Mouse (Mus musculus) WW6 (cell line): ENCODE data around the gene Igsf9b.

Experiments used
- DNase-seq: peaks from one replicate; pipeline ENCODE4 v3.0.0-alpha.2; 2013; ENCODE audit warnings: low read depth, low spot score

Igsf9b gene

DNA sequence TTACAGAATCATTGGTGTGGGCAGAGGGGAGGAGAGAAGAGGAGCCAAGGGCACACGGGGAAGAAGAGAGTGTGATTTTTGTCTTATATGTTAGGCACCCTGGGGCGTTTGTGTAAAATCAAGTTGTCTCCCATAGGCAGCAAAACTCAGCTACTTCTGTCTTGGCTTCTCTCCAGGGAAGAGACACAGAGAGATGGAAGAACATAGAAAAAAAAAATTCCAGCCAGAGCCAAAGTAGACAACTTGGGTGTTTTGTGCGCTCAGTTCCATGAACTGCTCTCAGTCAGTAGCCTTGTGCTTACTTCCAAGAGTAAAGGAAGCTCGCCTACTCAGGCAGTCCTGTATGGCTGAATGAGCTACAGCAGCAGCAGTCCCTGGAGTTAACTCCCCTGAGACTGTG lies 31.4 kb downstream of the Igsf9b start:
- DNase-seq = no peak

DNA sequence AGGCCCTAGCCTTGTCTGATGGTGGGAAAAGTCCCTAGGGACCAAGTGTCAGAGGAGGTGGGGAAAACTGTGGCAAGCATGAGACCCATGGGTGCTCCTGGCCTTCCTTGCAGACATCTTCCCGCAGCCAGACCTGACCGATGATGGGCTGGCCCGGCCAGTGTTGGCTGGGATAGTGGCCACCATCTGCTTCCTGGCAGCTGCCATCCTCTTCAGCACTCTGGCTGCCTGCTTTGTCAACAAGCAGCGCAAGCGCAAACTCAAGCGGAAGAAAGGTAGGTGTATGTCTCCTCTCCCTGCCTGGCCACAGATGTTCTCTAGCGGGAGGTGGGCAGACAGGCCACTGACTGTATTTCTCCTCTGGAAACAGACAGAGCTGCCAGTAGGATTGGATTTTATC lies 32.5 kb downstream of the Igsf9b start:
- no peak for DNase-seq

DNA sequence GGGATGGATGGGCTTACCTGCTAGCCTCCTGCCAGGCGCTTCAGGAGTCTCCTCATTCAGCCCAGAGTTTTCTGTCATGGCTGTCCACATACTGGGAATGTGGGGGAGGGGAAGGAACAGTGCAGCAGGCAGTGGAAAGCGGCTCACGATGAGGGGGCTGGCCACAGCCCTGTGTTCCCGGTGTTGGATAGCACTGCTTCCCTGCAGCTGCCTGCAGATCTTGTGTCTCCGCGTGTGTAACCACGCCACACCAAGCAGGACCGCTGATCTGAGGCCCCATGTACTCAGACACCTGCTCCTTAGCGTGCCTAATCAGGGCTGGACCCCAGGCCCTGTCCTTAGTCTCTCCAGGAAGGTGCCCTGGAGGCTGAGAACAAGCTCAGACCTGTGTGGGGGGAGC lies 35.9 kb downstream of the Igsf9b start:
- DNase-seq = no peak

DNA sequence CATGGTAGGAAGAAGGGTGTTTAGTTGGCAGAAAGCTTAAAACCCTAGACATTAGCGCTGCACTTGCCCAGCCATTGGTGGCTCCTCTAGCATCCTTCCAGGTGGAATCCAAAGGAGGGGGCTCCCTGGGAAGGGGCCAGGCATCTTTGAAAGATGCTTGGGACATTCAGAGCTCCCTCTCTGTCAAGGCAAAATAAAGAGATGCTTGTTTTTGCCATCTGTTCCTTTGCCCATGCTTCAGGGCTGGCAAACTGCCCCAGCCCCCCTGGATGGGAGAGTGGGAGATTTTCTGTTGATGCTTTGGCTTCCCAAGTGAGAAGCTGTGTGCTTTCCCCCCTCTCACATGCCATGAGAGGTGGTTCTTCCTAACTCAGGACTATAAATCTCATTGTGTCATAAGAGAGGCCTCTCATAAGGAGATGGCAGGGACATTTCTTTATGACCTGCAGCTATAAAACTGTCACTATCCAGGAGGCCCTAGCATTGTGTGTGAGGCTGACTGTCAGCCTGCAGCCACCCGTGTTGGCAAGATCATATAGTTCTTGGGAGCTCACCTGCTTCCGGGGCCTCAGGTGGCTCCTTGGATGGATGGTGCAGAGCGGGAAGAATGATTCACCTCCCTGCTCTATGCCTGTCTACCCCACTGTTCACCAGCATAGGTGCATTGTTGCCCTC lies 38.1 kb downstream of the Igsf9b start:
- DNase-seq = no peak

DNA sequence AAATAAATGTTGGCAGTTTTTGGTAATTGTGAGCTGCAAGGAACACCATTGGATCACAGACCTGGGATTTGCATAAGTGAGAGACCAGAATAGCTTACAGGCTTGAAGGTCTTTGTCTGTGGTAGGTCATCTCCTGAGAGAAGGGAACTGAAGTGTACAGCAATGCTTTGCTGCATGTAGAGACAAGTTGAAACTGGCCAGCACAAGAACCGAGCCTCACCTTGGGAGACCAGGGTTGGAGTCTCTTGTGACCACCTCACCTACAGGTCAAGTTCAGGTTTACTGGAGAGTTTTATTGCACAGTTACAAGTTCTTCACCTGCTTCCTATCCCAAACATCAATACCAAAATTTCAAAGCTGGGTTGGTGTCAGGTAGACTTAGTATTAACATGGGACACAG lies 40.2 kb downstream of the Igsf9b start:
- no peak for DNase-seq

DNA sequence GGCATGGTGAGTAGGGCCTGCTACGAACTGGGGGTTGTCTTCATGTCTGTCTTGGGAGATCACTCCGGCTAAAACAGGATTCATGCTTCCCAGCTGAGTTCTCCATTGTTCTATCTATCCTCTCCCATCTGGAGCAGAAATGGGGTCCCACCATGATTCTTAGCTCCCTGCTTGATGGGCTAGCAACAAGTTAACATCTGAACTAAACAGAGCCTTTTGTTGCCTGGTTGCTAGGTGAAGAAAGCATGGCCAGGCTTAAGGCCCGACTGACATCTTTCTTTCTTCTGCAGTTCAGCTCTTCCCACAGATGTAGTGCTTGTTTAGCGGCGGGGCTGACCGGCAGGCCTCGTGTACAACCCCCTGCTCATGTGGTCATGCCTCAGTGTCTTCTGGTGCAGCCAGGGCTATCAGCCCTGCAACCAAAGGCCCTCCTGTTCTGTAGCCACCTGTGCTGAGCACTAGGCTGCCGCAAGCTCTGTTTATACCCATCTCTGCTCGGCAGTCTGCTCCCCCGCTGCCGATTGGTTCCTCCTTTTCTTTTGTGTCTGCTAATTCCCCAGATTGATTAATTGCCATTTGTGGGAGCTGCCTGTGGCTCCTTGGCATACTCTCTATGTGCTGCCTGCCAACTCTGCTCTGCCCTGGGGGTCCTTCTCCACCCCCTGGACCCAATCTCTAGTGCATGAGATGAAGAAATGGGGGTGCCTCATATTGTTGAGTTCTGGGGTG lies 47.7 kb downstream of the Igsf9b start:
- no peak for DNase-seq

DNA sequence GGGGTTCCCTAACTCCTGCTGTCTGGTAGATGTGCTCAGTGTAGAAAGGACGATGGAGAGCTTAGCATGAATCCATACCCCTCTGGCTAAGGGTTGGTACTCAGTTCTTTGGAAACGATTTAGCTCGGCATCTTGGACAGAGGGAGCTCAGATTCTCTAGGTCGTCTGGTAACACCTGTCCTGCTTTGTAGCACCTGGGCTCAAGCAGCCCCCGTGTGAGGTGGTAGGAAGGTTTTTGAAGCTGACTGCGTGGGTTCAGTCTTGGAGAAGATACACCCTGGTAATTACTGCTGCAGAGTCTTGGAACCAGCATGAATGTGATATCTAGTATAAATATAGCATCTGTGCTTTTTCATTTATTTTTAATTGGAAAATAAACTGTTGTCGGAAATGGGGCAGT lies 54.1 kb downstream of the Igsf9b start:
- no peak for DNase-seq

DNA sequence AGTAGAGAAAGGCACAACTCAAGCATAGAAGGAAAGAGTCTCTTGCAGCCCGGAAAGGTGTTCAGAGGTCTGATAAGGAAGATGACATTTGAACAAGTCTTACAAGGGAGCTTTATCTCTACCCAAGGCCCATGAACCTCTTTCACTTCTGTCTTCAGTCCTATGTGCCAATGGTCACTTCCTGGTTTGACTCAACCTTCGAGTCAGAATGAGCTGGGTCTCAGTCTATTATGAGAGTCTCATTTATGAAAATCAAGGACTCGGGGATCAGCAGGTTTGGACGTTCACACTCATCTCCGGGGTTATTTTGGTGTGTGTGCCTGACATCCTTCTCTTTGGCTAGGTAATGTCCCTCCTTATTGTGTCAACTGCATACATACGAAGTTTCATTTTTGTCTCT lies 58.9 kb downstream of the Igsf9b start:
- DNase-seq = no peak

DNA sequence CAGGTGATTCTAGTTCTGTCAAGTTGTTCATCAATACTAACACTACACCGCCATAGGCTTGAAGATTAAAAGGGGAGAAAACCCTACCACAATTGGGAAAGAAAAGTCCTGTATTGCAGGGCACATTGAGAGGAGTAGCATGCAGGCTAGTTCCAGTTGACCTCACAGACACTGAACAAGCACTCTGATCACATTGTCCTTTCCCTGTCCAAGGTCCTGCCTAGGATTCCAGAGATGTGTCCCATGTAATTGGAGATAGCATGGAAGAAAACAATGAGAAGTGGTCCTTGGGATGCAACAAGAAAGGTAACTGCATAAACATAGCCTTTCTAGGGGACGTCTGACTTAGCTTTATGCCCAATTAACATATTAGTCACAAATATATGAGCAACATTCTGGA lies 68.2 kb downstream of the Igsf9b start:
- DNase-seq = no peak

DNA sequence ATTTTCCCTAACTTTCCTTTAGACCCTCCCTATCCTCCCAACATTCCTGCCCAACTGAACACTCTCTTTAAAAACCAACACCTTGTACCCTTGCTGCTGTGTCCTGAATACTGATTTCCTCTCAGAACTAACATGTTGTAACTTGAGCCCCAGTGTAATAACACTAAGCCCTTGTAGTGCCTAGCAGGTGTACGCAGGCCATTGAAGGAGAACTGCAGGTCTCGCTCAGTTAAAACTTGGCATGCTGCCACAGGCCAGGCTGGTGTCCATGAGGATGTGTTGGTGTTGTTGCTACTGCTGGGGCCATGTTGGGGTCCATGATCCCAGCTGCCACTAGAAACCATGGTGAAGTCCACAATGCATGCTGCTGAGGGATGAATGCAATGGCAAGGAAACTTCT lies 70.1 kb downstream of the Igsf9b start:
- no peak for DNase-seq

DNA sequence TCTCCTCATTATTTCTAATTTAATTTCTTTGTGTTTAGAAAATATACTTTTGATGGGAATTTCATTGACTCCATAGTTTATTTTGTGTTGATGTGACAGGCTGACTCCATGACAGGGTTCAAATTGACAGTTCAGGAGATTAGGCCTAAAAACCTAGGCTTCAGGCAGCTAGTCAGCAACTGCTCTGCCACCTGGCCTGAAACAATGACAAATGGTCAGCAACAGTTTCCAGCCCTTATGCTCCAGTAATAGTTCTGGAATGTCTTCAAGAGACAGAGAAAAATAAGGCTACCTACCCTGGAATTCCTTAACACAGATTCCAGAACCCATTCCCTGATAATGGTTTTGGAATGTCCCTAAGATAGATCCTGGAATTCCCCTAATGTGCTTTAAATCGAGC lies 76.7 kb downstream of the Igsf9b start:
- DNase-seq = no peak

DNA sequence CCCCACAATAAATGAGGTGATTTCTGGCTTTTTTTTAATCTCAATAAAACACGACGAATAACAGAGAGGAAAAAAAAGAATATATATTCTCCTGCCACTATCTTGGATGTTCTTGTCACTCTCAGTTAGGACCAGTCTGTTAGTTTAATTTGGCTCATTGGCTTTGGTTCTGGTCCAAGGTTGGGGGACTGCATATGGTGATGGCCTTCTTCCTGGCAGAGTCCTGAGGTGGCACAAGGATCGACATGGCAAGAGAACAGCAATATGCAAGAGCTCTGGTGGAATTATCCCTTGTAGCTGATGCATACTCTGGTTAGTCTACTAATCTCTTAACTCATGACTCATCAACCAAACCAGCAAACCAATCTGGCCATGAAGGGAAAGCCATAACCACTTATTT lies 87.9 kb downstream of the Igsf9b start:
- DNase-seq = no peak

DNA sequence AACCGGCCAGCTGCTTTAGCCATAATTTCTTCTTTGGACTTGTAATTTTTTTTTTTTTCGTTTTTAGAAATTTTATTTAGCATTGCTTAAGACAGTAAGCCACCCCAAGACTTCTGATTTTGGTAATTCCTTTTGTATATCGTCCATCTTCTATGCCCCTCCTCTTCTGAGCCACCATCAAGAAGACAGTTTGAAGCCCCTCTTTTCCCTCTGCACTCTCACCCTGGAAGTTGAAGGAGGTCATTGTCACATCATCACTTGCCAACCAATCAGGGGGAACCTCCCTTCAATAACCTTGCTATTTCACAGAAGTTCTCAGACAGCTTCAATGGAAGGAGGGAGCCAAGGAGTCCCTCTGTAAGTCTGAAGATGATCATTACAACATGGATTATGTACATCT lies 97.5 kb downstream of the Igsf9b start, which contains the start of gene Spata19:
Gene Spata19 (plus strand): TSS at position 301 of the 400 bp plus-strand sequence.
- DNase-seq = no peak

DNA sequence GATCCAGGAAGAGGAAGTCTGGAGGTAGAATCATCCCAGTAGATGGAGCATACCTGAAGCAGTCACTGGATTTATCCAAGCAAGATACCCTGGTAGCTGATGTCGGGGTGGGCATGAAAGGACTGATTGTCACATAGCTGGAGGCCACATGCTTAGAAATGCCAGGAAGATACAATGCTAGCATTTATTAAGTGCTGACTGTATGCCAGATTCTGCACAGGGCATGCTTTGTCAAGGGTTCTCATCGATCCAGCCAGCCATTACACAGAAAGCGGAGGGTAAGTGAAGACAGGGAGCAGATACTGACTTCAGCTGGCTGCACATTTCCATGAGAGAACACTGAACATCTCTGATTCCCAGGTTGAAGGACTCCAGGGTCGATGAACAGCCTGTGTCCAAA lies 102.2 kb downstream of the Igsf9b start:
- no peak for DNase-seq
